Mouse (Mus musculus) ES-E14 (cell line): Measurements from ENCODE around the gene Htr5b. TPM values are rescaled to one million over a fixed set of nuclear protein-coding genes. Genes with fewer than 3 reads are reported as not detected.
A peak's percentile ranks its signal among the peaks of the same experiment; 100 is the strongest.

ENCODE experiments used
- DNase-seq: peaks from one replicate; pipeline ENCODE4 v3.0.0-alpha.2; 2013; ENCODE audit warnings: low read depth, low spot score
- H3K27ac ChIP-seq: 2 replicates; pipeline ENCODE4 v1.5.1; 2012; ENCODE audit warnings: low read depth, mild to moderate bottlenecking, low read length, moderate library complexity, mixed read lengths; ENCODE audit not compliant: poor library complexity, insufficient read depth, severe bottlenecking
- H3K36me3 ChIP-seq: 2 replicates; pipeline ENCODE4 v1.6.1; 2012; ENCODE audit warnings: mild to moderate bottlenecking, low read length, moderate library complexity, mixed read lengths; ENCODE audit not compliant: control insufficient read depth, poor library complexity, insufficient read depth, severe bottlenecking
- H3K4me1 ChIP-seq, 2 experiments: fragments of 150-350 bp in 1 of 2; sonication (generic) in 1 of 2; 2 replicates each; pipeline ENCODE4 v1.6.1; 2012; ENCODE audit warnings: low read length in 2 of 2, mild to moderate bottlenecking in 1 of 2, mixed read lengths in 1 of 2; ENCODE audit not compliant: control insufficient read depth in 2 of 2, insufficient read depth in 2 of 2, poor library complexity in 1 of 2
- H3K4me3 ChIP-seq, 2 experiments: fragments of 150-350 bp in 1 of 2; sonication (generic) in 1 of 2; 2 replicates each; pipeline ENCODE4 v1.5.1; 2012; ENCODE audit warnings: low read length in 2 of 2, low read depth in 1 of 2, mild to moderate bottlenecking in 1 of 2, mixed read lengths in 1 of 2; ENCODE audit not compliant: insufficient read depth in 1 of 2, poor library complexity in 1 of 2, severe bottlenecking in 1 of 2
- H3K9ac ChIP-seq: 2 replicates; pipeline ENCODE4 v1.6.1; 2012; ENCODE audit warnings: low read depth, mild to moderate bottlenecking, low read length, mixed read lengths; ENCODE audit not compliant: poor library complexity, insufficient read depth, severe bottlenecking
- H3K9me3 ChIP-seq: fragments of 150-350 bp; sonication (generic); 2 replicates; pipeline ENCODE4 v1.6.1; 2012; ENCODE audit warnings: low read depth, mild to moderate bottlenecking, low read length; ENCODE audit not compliant: control insufficient read depth, insufficient read depth
- CHD2 ChIP-seq: IDR thresholded peaks from 2 replicates; pipeline ENCODE4 v1.6.1; 2014; ENCODE audit warnings: mild to moderate bottlenecking, low read depth, low read length, inconsistent platforms
- HCFC1 ChIP-seq: IDR thresholded peaks from 2 replicates; pipeline ENCODE4 v1.6.1; 2012; ENCODE audit warnings: low read length, inconsistent platforms, borderline replicate concordance; ENCODE audit not compliant: insufficient read depth
- MAFK ChIP-seq: IDR thresholded peaks from 2 replicates; pipeline ENCODE4 v1.6.1; 2014; ENCODE audit warnings: mild to moderate bottlenecking, low read depth, low read length, inconsistent platforms; ENCODE audit not compliant: insufficient read depth
- ZC3H11A ChIP-seq: IDR thresholded peaks from 2 replicates; pipeline ENCODE4 v1.6.1; 2012; ENCODE audit warnings: low read depth, mild to moderate bottlenecking, inconsistent platforms, low read length, borderline replicate concordance
- ZNF384 ChIP-seq: IDR thresholded peaks from 2 replicates; pipeline ENCODE4 v1.6.1; 2012; ENCODE audit warnings: low read depth, low read length, inconsistent platforms
- in situ Hi-C, 2 experiments: fragments of 600-800 bp; cut with MboI; formaldehyde crosslinking; loops; one replicate each; pipeline ENCODE4 v1.15.1; 2025; ENCODE audit warnings: low sequenced_read_pairs in 2 of 2, inconsistent platforms in 1 of 2; ENCODE audit not compliant: unreplicated experiment in 2 of 2
- total RNA-seq: library from RNA; depleted of rRNA; stranded (reverse); fragments of 300-350 nt; gene quantifications from 2 replicates; pipeline ENCODE4 v1.2.3, GENCODE M21; 2012

Htr5b gene
- total RNA-seq, 1 experiment = 0.98 TPM

DNA sequence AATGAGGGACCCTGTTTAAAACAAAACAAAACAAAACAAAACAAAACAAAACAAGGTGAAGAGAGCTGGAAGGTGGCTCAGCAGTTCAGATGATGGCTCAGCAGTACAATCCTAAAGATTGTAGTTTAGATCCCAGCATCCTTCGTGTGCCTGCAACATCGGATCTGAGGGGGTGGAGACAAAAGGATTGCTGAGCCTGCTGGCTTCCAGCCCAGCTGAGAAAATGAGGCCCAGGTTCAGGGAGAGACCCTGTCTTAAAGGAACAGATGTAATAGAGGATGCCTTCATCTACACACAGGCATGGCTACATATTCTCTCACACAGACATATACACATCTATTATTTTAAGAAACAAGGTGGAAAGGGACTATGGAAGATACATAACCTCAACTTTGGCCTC is 17.1 kb downstream of the Htr5b start:
- in situ Hi-C loops = no loop called here
- no peaks in the 10 kb centered on the region for H3K9me3 ChIP-seq
- no peak overlapping the region for H3K4me3 ChIP-seq
- TF ChIP-seq MAFK (no peak), HCFC1 (no peak), ZNF384 (no peak), CHD2 (no peak), ZC3H11A (no peak)
- H3K27ac ChIP-seq = no peak overlapping the region
- H3K36me3 ChIP-seq = no peaks in the 10 kb centered on the region
- H3K9ac ChIP-seq = no peak overlapping the region
- H3K4me1 ChIP-seq = no peaks in the 10 kb centered on the region
- no peak for DNase-seq

DNA sequence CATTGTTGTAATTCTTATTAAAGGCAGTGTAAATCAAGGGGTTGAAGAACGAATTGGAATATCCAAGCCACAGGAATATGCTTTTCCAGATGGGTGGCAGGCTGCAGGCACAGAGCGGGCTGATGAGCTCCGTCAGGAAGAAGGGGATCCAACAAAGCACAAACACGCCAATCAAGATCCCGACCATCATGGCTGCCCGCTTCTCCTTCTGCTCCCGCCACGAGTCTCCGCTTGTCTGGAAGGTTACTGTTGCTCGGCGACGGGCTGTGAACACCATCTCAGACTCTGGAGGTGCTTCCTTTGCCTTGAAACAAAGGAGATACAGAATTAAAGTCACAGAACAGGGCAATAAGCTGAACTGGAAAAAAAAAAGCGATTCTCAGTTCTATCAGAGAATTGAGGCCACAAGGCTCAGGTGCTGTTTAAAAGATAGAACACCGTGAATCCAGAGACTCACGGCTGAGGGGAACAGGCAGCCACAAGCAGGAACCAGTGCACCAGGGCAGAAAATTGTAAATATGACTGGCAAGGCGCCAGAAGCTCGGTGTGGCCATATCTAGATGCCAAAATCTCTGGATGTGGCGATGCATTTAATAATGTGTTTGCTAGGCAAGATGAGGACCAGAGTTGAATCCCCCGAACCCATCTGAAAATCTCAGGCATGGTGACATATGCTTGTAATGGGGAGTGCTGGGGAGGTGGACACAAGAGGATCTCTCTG is 17.7 kb downstream of the Htr5b start:
- in situ Hi-C loops = no loop called here
- no peak for TF ChIP-seq MAFK
- TF ChIP-seq CHD2 = no peak
- no peak for TF ChIP-seq ZNF384
- no peak for TF ChIP-seq ZC3H11A
- no peak for TF ChIP-seq HCFC1

DNA sequence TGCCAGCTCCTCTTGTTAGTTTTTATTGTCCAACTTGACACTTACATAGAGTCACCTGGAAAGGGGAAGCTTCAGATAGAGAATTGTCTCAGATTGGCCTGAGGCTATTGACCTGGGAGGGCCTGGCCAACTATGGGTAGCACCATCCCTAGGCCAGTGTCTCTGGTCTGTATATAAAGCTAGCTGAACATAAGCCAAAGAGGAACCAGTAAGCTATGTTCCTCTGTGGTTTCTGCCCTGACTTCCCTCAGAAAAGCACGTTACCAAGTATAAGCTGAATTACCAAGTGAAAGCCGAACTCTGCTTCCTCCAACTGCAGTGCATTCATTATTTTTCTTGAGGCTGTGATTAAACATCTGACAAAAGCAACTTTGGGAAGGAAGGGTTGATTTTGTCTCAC is 19.5 kb downstream of the Htr5b start:
- Histone ChIP-seq H3K27ac (no peak overlapping the region), H3K4me3 (no peak overlapping the region), H3K9me3 (no peaks in the 10 kb centered on the region), H3K36me3 (no peaks in the 10 kb centered on the region), H3K9ac (no peak overlapping the region), H3K4me1 (no peaks in the 10 kb centered on the region)
- DNase-seq = no peak
- in situ Hi-C loops = no loop called here
- TF ChIP-seq ZC3H11A (no peak), CHD2 (no peak), HCFC1 (no peak), ZNF384 (no peak), MAFK (no peak)

More for the DNA sequence above, 17.7 kb downstream of the Htr5b start:
- no peak for DNase-seq
- H3K9ac ChIP-seq = no peak overlapping the region
- H3K36me3 ChIP-seq = no peaks in the 10 kb centered on the region
- H3K4me3 ChIP-seq = no peak overlapping the region
- no peaks in the 10 kb centered on the region for H3K4me1 ChIP-seq
- H3K27ac ChIP-seq = no peak overlapping the region
- no peaks in the 10 kb centered on the region for H3K9me3 ChIP-seq

DNA sequence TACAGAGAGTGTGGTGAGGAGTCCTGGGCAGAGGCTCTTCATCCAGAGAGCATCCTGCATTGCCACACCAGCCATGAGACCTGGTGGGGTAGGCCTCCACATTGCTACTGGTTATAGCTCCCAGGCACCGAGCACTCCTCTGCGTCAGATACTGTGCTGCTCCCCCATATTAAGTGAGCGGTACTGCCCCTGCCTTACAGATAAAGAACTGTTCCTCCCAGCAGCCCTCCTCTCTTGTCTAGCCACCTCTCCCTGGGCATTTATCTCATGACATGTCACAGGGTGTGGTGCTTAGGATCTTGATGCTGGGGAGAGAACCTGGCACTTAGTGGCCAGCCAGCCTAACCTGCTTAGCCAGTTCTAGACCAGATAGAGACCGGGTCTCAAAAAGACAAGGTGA is 31.2 kb downstream of the Htr5b start:
- H3K4me1 ChIP-seq = no peaks in the 10 kb centered on the region
- H3K27ac ChIP-seq = no peak overlapping the region
- DNase-seq = no peak
- no peaks in the 10 kb centered on the region for H3K9me3 ChIP-seq
- in situ Hi-C loops = no loop called here
- H3K4me3 ChIP-seq = no peak overlapping the region
- no peak overlapping the region for H3K9ac ChIP-seq
- peaks cover 11% of the 10 kb centered on the region for H3K36me3 ChIP-seq
- no peak for TF ChIP-seq ZC3H11A
- TF ChIP-seq ZNF384 = no peak
- no peak for TF ChIP-seq CHD2
- TF ChIP-seq MAFK = no peak
- no peak for TF ChIP-seq HCFC1

DNA sequence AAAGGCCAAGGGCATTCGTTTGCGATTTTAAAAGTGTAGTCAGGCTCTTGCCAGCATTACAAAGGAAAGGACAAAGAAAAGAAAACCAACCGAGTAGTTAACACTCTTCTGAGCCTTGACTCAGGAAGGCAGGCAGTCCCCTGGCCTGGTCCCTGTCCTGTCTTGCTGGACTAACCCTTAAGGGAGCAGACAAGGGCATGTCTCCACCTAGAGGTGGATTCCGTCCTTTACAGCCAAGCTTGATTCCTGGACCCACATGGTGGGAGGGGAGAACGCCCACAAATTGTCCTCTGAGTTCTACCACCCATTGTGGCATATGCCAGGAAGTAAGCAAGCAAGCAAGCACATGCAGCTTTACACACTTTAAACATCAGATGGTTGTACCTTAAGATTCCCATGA is 38.0 kb downstream of the Htr5b start:
- no peaks in the 10 kb centered on the region for H3K9me3 ChIP-seq
- no peaks in the 10 kb centered on the region for H3K4me1 ChIP-seq
- DNase-seq = peak; percentile 9
- no peak overlapping the region for H3K27ac ChIP-seq
- in situ Hi-C loops = no loop called here
- no peak for TF ChIP-seq ZC3H11A
- H3K4me3 ChIP-seq = no peak overlapping the region
- no peak overlapping the region for H3K9ac ChIP-seq
- peaks cover 6% of the 10 kb centered on the region; the same call in 1 of the 2 replicates for H3K36me3 ChIP-seq
